In genomic region chr19:38413861-38414260, GRCm38 (mm10) we compare ENCODE assay signal across 17 mouse cellular contexts.
"Had no signal": no experiment of that assay in that cellular context is flagged by ENCODE, and none has a peak within 500 bp of the region (broad histone marks: within the 10 kb centered on the region; RNA-seq: fewer than 3 reads in every experiment).

No protein-coding gene starts in this region.

- H3K9ac ChIP-seq: lung, embryonic 15.5 days; midbrain, embryonic 13.5 days; midbrain, embryonic 15.5 days; neural tube, embryonic 12.5 days had no signal

- H3K9me3 ChIP-seq: lung, embryonic 15.5 days; megakaryocyte, embryonic 14.5 days; midbrain, embryonic 13.5 days; midbrain, embryonic 15.5 days; neural tube, embryonic 12.5 days had no signal

- DNase-seq: lung, adult 2 months; lung, postnatal 14 days; lung, postnatal 36 days; retina, postnatal 1 day; right cerebral cortex, adult 18-20 months; right cerebral cortex, postnatal 25 days; right cerebral cortex, postnatal 4 days; spleen, adult 18-20 months; thymus, adult 18-20 months; thymus, postnatal 14 days; thymus, postnatal 36 days had no signal

- H3K4me1 ChIP-seq: lung, embryonic 15.5 days; megakaryocyte, embryonic 14.5 days; midbrain, embryonic 13.5 days; midbrain, embryonic 15.5 days; neural tube, embryonic 12.5 days had no signal

- H3K27me3 ChIP-seq: lung, embryonic 15.5 days; midbrain, embryonic 13.5 days; midbrain, embryonic 15.5 days; neural tube, embryonic 12.5 days had no signal

- H3K36me3 ChIP-seq: lung, embryonic 15.5 days; midbrain, embryonic 13.5 days; midbrain, embryonic 15.5 days had no signal

- H3K4me3 ChIP-seq: lung, embryonic 15.5 days; megakaryocyte, embryonic 14.5 days; midbrain, embryonic 13.5 days; midbrain, embryonic 15.5 days; neural tube, embryonic 12.5 days had no signal

- H3K27ac ChIP-seq: lung, embryonic 15.5 days; macrophage; midbrain, embryonic 13.5 days; midbrain, embryonic 15.5 days; neural tube, embryonic 12.5 days had no signal
